8 mouse cellular contexts compared by ENCODE assay signal in genomic region chr6:87386203-87386602, GRCm38 (mm10). TPM values are rescaled to one million over a fixed set of nuclear protein-coding genes. Genes with fewer than 3 reads are reported as not detected.
A peak's percentile ranks its signal among the peaks of the same experiment; 100 is the strongest.
DNase-seq lines count a peak whose midpoint lies in the region; TF ChIP-seq lines count a peak whose summit lies in the region.
"Had no signal": no experiment of that assay in that cellular context is flagged by ENCODE, and none has a peak within 500 bp of the region (broad histone marks: within the 10 kb centered on the region; RNA-seq: fewer than 3 reads in every experiment).

No protein-coding gene starts in this region.

- H3K27me3 ChIP-seq in limb, embryonic 10.5 days (ENCODE audit: low read depth, poor library complexity, severe bottlenecking), result peaks cover 48% of the 10 kb centered on the region

- no peaks in the 10 kb centered on the region for H3K9me3 ChIP-seq in limb, embryonic 10.5 days (replicated peaks)
- H3K9me3 ChIP-seq: limb, embryonic 12.5 days had no signal

- H3K4me1 ChIP-seq in cortical plate, adult 2 months (ENCODE audit: control insufficient read depth, insufficient read depth, low read length), result peaks cover 4% of the 10 kb centered on the region; the same call in 1 of the 2 replicates
- peaks cover 6% of the 10 kb centered on the region for H3K4me1 ChIP-seq in limb, embryonic 10.5 days
- H3K4me1 ChIP-seq: limb, embryonic 12.5 days had no signal

- 19% methylated on average over 7 of the region's 7 CpGs for WGBS in limb, embryonic 10.5 days

- H3K4me3 ChIP-seq in cortical plate, adult 2 months (ENCODE audit: insufficient read depth, low read length), result no peak overlapping the region
- no peak overlapping the region for H3K4me3 ChIP-seq in limb, embryonic 10.5 days
- H3K4me3 ChIP-seq: limb, embryonic 12.5 days had no signal

- H3K36me3 ChIP-seq in limb, embryonic 10.5 days, result no peaks in the 10 kb centered on the region
- H3K36me3 ChIP-seq: limb, embryonic 12.5 days had no signal

- no peak overlapping the region for H3K27ac ChIP-seq in cortical plate, adult 2 months (ENCODE audit: insufficient read depth, low read length)
- H3K27ac ChIP-seq in limb, embryonic 10.5 days, result no peak overlapping the region
- H3K27ac ChIP-seq: limb, embryonic 12.5 days had no signal

- TF ChIP-seq CTCF in cortical plate, adult 2 months (IDR thresholded peaks at IDR 0.05; ENCODE audit: extremely low read depth, insufficient read depth, low read length), result peak; percentile 76

- TF ChIP-seq POLR2A in cortical plate, adult 2 months (IDR thresholded peaks at IDR 0.05; ENCODE audit: extremely low read depth, insufficient read depth, low read length), result no peak

- DNase-seq in ovary, postnatal 36 days (ENCODE audit: low spot score), result peak; percentile 34
- DNase-seq in ovary, adult 18-20 months (ENCODE audit: low spot score), result no peak
- peak; percentile 60 to 62 for DNase-seq in adrenal gland, adult 18-20 months (ENCODE audit: low spot score in 2 of 2)
- DNase-seq in heart, postnatal 4 days, result peak; percentile 79
- peak; percentile 82 for DNase-seq in limb, embryonic 10.5 days (ENCODE audit: low spot score)
- peak; percentile 83 for DNase-seq in right cerebral cortex, adult 2 months (ENCODE audit: low spot score in 2 of 2)

RNA-seq across cellular contexts. Expression of gene Gkn3, which starts 2.5 kb away (rescaled TPM):
- total RNA-seq in adrenal gland, adult 18-20 months (2021), result under 1 TPM; 0.74 to 0.99 TPM
- polyA plus RNA-seq in cortical plate, adult 2 months (2012; rRNA removed), result 28.4 and 42.8 TPM in 2 replicates
- total RNA-seq in heart, postnatal 4 days (2021), result 1 to 10 TPM; 1.5 to 1.7 TPM
- polyA plus RNA-seq in limb, embryonic 10.5 days (2016; fragmentation: Nextera tagmentation; extraction: Ambion mirVana), result not detected in 2 replicates
- polyA plus RNA-seq: limb, embryonic 12.5 days had no signal

RNA-seq across cellular contexts. Expression of gene Gkn2, which starts 13.0 kb away (rescaled TPM):
- total RNA-seq in adrenal gland, adult 18-20 months (2021), result not detected
- not detected in 2 replicates for polyA plus RNA-seq in cortical plate, adult 2 months (2012; rRNA removed)
- total RNA-seq in heart, postnatal 4 days (2021), result not detected
- not detected in 2 replicates for polyA plus RNA-seq in limb, embryonic 10.5 days (2016; fragmentation: Nextera tagmentation; extraction: Ambion mirVana)
- polyA plus RNA-seq: limb, embryonic 12.5 days had no signal

RNA-seq across cellular contexts. Expression of gene Gkn1, which starts 35.5 kb away (rescaled TPM):
- total RNA-seq in adrenal gland, adult 18-20 months (2021), result not detected
- 0.13 and 0.17 TPM in 2 replicates for polyA plus RNA-seq in cortical plate, adult 2 months (2012; rRNA removed)
- total RNA-seq in heart, postnatal 4 days (2021), result under 1 TPM in 1 of 2 experiments, not detected in 1; 0.21 TPM
- polyA plus RNA-seq in limb, embryonic 10.5 days (2016; fragmentation: Nextera tagmentation; extraction: Ambion mirVana), result not detected in 2 replicates
- polyA plus RNA-seq: limb, embryonic 12.5 days had no signal

RNA-seq across cellular contexts. Expression of gene Bmp10, which starts 42.6 kb away (rescaled TPM):
- total RNA-seq in adrenal gland, adult 18-20 months (2021), result not detected
- polyA plus RNA-seq in cortical plate, adult 2 months (2012; rRNA removed), result not detected in 2 replicates
- 10 to 100 TPM; 61.7 to 65.3 TPM for total RNA-seq in heart, postnatal 4 days (2021)
- not detected in 2 replicates for polyA plus RNA-seq in limb, embryonic 10.5 days (2016; fragmentation: Nextera tagmentation; extraction: Ambion mirVana)
- polyA plus RNA-seq: limb, embryonic 12.5 days had no signal

RNA-seq across cellular contexts. Expression of gene Antxr1, which starts 50.6 kb away (rescaled TPM):
- 10 to 100 TPM in 1 of 2 experiments, 1 to 10 TPM in 1; 9.4 to 20.1 TPM for total RNA-seq in adrenal gland, adult 18-20 months (2021)
- 10.5 and 10.9 TPM in 2 replicates for polyA plus RNA-seq in cortical plate, adult 2 months (2012; rRNA removed)
- total RNA-seq in heart, postnatal 4 days (2021), result 10 to 100 TPM; 32.9 to 34.0 TPM
- 7.0 and 9.5 TPM in 2 replicates for polyA plus RNA-seq in limb, embryonic 10.5 days (2016; fragmentation: Nextera tagmentation; extraction: Ambion mirVana)
